Mouse (Mus musculus): ENCODE data around the gene Dppa4. TPM values are rescaled to one million over a fixed set of nuclear protein-coding genes. Genes with fewer than 3 reads are reported as not detected.
"Not testable (repeated sequence)": the region's sequence is repeated elsewhere in the genome, so short reads cannot be mapped to it uniquely, and the experiment has no call there.

The Dppa4 gene
- polyA plus RNA-seq, 2 experiments, result not detected

DNA sequence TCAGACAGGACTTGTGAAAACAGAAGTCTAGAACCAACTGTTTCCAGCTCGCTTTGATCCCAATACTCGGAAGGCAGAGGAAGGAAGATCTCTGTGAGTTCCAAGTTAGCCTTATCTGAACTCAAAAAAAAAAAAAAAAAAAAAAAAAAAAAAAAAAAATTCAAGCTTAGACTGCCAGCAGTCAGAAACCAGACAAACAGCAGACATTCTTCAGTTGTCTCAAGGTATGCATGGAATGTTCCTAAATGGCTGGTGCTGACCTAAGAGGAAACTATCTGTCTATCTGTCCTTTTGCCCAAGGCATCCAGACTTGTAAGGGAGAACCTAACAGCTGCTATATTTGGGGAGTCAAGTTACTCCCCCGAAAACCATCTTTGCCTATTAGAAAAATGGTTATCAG is 20.4 kb downstream of the Dppa4 start:
- DNase-seq (ENCODE audit: low spot score) (no peak), ATAC-seq (ENCODE audit: low FRiP score, low read depth) (no peak)
- Histone ChIP-seq H3K27me3 (ENCODE audit: control insufficient read depth, insufficient read depth, low read length) (no peaks in the 10 kb centered on the region), H3K9ac (ENCODE audit: low read depth, low read length, severe bottlenecking) (no peak overlapping the region), H3K4me3 (replicated peaks; ENCODE audit: low read length) (no peak overlapping the region), H3K27ac (replicated peaks; ENCODE audit: low read depth, low read length) (no peak overlapping the region), H3K4me2 (replicated peaks; ENCODE audit: low read depth, low read length, severe bottlenecking) (no peak overlapping the region), H3K36me3 (ENCODE audit: control insufficient read depth, insufficient read depth, low read length) (no peaks in the 10 kb centered on the region), H3K9me3 (ENCODE audit: control insufficient read depth, low read length) (no peaks in the 10 kb centered on the region), H3K4me1 (ENCODE audit: control insufficient read depth, insufficient read depth, low read length) (no peaks in the 10 kb centered on the region)
- no peak for TF ChIP-seq POLR2A (IDR thresholded peaks at IDR 0.05; ENCODE audit: borderline replicate concordance, extremely low read depth, insufficient read depth, insufficient read length)
- 74% methylated on average over 3 of the region's 3 CpGs for WGBS

DNA sequence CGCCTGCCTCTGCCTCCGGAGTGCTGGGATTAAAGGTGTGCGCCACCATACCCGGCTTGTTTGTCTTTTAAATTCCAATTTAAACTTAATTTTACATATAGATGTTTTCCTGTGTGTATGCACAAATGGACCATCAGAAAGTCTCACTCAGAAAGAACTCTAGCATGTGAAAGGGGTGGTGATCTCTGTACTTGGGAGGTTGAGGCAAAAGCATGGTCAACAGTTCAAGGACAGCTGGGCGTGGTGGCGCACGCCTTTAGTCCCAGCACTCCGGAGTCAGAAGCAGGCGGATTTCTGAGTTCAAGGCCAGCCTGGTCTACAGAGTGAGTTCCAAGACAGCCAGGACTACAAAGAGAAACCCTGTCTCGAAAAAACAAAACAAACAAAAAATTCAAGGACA is 25.4 kb downstream of the Dppa4 start:
- not testable (repeated sequence) for H3K9ac ChIP-seq (ENCODE audit: low read depth, low read length, severe bottlenecking); H3K36me3 ChIP-seq (ENCODE audit: control insufficient read depth, insufficient read depth, low read length); H3K4me2 ChIP-seq (replicated peaks; ENCODE audit: low read depth, low read length, severe bottlenecking); ATAC-seq (ENCODE audit: low FRiP score, low read depth); H3K27me3 ChIP-seq (ENCODE audit: control insufficient read depth, insufficient read depth, low read length); H3K4me3 ChIP-seq (replicated peaks; ENCODE audit: low read length); H3K9me3 ChIP-seq (ENCODE audit: control insufficient read depth, low read length); H3K27ac ChIP-seq (replicated peaks; ENCODE audit: low read depth, low read length); DNase-seq (ENCODE audit: low spot score); H3K4me1 ChIP-seq (ENCODE audit: control insufficient read depth, insufficient read depth, low read length)
- 91% methylated on average over 10 of the region's 10 CpGs for WGBS

DNA sequence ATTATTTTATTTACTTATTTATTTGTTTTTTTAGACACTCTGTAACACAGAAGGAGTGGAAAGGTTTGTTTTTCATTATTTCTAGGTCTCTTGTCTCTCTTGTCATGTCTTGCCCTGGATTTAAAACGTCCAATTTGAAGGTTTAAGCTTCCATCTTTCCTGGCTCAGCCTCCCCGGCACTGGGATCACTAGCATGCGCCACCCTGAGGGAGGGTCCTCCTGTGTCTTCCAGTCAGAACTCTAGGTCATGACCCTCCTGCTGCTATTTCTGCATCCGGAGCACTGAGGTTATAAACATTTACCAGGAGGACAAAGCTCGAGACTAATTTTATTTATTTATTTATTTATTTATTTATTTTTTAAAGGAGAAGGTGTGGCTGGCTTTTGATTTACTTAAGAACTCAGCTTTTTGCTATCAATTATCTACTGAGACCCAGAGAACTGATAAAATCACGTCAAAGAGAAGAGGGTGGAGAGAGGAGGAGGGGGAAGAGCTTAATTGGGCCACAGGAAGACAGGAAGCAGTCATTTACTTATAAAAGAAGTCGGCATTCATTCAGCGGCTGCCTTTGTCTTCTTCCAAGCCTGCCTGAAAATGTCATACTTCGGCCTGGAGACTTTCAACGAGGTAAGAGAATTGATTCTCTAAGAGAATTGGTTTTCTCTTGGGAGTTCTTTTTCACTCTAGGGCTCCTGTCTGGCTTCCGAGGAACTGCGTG is 26.5 kb downstream of the Dppa4 start:
- no peak for TF ChIP-seq POLR2A (IDR thresholded peaks at IDR 0.05; ENCODE audit: borderline replicate concordance, extremely low read depth, insufficient read depth, insufficient read length)
- Histone ChIP-seq H3K36me3 (ENCODE audit: control insufficient read depth, insufficient read depth, low read length) (no peaks in the 10 kb centered on the region), H3K9me3 (ENCODE audit: control insufficient read depth, low read length) (no peaks in the 10 kb centered on the region), H3K4me2 (replicated peaks; ENCODE audit: low read depth, low read length, severe bottlenecking) (no peak overlapping the region), H3K27ac (replicated peaks; ENCODE audit: low read depth, low read length) (no peak overlapping the region), H3K4me1 (ENCODE audit: control insufficient read depth, insufficient read depth, low read length) (no peaks in the 10 kb centered on the region), H3K4me3 (replicated peaks; ENCODE audit: low read length) (no peak overlapping the region), H3K27me3 (ENCODE audit: control insufficient read depth, insufficient read depth, low read length) (no peaks in the 10 kb centered on the region), H3K9ac (ENCODE audit: low read depth, low read length, severe bottlenecking) (no peak overlapping the region)
- WGBS, result 80% methylated on average over 12 of the region's 12 CpGs
- ATAC-seq (ENCODE audit: low FRiP score, low read depth) (no peak), DNase-seq (ENCODE audit: low spot score) (no peak)

DNA sequence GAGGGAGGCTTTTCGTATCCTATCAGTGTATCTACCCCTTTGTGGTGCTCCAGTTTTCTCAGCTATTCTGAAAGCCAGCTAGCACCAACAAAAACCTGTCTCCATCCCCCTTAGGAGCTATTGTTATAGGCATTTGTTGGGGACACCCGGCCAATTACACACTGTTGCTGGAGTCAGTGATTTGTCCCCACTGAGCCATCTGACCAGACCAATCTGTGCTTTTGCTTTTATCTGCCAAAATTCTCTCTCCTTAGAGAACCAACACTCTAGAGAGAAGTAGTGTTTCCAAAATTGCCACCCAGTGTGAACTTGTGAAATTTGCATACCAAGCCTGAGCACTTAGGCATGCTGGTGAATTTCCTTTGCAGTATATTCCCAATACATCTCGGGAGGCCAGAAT is 31.8 kb downstream of the Dppa4 start:
- ATAC-seq (ENCODE audit: low FRiP score, low read depth) (no peak), DNase-seq (ENCODE audit: low spot score) (no peak)
- no peak overlapping the region for H3K27ac ChIP-seq (replicated peaks; ENCODE audit: low read depth, low read length)

DNA sequence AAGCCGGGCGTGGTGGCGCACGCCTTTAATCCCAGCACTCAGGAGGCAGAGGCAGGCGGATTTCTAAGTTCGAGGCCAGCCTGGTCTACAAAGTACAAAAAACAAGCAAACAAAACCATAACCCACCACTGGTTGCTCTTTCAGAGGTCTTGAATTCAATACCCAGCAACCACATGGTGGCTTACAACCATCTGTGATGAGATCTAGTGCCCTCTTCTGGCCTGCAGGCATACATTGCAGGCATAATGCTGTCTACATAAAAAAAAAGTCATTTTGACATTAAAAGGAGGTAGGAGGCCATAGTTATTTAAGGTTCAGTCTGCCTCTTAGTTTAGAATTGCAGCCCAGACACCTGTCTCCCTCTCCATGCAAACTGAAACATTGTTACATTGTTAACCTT is 37.2 kb downstream of the Dppa4 start:
- Histone ChIP-seq H3K4me3 (replicated peaks; ENCODE audit: low read length) (no peak overlapping the region), H3K4me1 (ENCODE audit: control insufficient read depth, insufficient read depth, low read length) (no peaks in the 10 kb centered on the region), H3K36me3 (ENCODE audit: control insufficient read depth, insufficient read depth, low read length) (no peaks in the 10 kb centered on the region), H3K9ac (ENCODE audit: low read depth, low read length, severe bottlenecking) (no peak overlapping the region), H3K27ac (replicated peaks; ENCODE audit: low read depth, low read length) (no peak overlapping the region), H3K27me3 (ENCODE audit: control insufficient read depth, insufficient read depth, low read length) (no peaks in the 10 kb centered on the region), H3K9me3 (ENCODE audit: control insufficient read depth, low read length) (no peaks in the 10 kb centered on the region), H3K4me2 (replicated peaks; ENCODE audit: low read depth, low read length, severe bottlenecking) (no peak overlapping the region)
- TF ChIP-seq POLR2A (IDR thresholded peaks at IDR 0.05; ENCODE audit: borderline replicate concordance, extremely low read depth, insufficient read depth, insufficient read length), result no peak
- ATAC-seq (ENCODE audit: low FRiP score, low read depth) (no peak), DNase-seq (ENCODE audit: low spot score) (no peak)
- 97% methylated on average over 6 of the region's 6 CpGs for WGBS

More for the DNA sequence above, 31.8 kb downstream of the Dppa4 start:
- Histone ChIP-seq H3K9ac (ENCODE audit: low read depth, low read length, severe bottlenecking) (no peak overlapping the region), H3K27me3 (ENCODE audit: control insufficient read depth, insufficient read depth, low read length) (no peaks in the 10 kb centered on the region), H3K36me3 (ENCODE audit: control insufficient read depth, insufficient read depth, low read length) (no peaks in the 10 kb centered on the region), H3K4me3 (replicated peaks; ENCODE audit: low read length) (no peak overlapping the region), H3K4me1 (ENCODE audit: control insufficient read depth, insufficient read depth, low read length) (no peaks in the 10 kb centered on the region), H3K9me3 (ENCODE audit: control insufficient read depth, low read length) (no peaks in the 10 kb centered on the region), H3K4me2 (replicated peaks; ENCODE audit: low read depth, low read length, severe bottlenecking) (no peak overlapping the region)
- no peak for TF ChIP-seq POLR2A (IDR thresholded peaks at IDR 0.05; ENCODE audit: borderline replicate concordance, extremely low read depth, insufficient read depth, insufficient read length)
- 91% methylated on average over 3 of the region's 3 CpGs for WGBS

DNA sequence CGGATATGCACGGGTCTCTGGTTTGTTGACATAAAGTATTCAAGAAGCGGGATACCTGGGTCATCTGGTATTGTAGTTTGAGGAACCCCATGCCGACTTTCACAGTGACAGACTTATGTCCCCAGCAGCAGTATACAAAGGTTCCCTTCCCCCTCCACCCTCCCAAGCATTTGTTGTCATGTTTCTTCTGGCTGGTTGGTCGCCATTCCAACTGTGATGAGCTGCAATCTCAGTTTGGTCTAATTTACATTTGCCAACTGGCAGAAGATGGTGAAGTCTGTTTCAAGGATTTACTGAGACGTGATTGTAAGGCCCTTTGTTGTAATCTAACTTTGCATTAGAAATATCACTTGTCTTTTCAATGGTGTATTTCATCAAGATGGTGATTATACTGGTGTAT is 39.6 kb downstream of the Dppa4 start:
- Histone ChIP-seq H3K4me1 (ENCODE audit: control insufficient read depth, insufficient read depth, low read length) (no peaks in the 10 kb centered on the region), H3K9ac (ENCODE audit: low read depth, low read length, severe bottlenecking) (no peak overlapping the region), H3K36me3 (ENCODE audit: control insufficient read depth, insufficient read depth, low read length) (no peaks in the 10 kb centered on the region), H3K27ac (replicated peaks; ENCODE audit: low read depth, low read length) (no peak overlapping the region), H3K4me3 (replicated peaks; ENCODE audit: low read length) (no peak overlapping the region), H3K27me3 (ENCODE audit: control insufficient read depth, insufficient read depth, low read length) (no peaks in the 10 kb centered on the region), H3K9me3 (ENCODE audit: control insufficient read depth, low read length) (no peaks in the 10 kb centered on the region), H3K4me2 (replicated peaks; ENCODE audit: low read depth, low read length, severe bottlenecking) (no peak overlapping the region)
- no peak for DNase-seq (ENCODE audit: low spot score)
- no peak for ATAC-seq (ENCODE audit: low FRiP score, low read depth)
- TF ChIP-seq POLR2A (IDR thresholded peaks at IDR 0.05; ENCODE audit: borderline replicate concordance, extremely low read depth, insufficient read depth, insufficient read length), result no peak
- WGBS, result 77% methylated on average over 6 of the region's 6 CpGs

All from limb, embryonic 14.5 days (tissue).